ENCODE assay signal across 16 mouse cellular contexts in the genomic region with DNA sequence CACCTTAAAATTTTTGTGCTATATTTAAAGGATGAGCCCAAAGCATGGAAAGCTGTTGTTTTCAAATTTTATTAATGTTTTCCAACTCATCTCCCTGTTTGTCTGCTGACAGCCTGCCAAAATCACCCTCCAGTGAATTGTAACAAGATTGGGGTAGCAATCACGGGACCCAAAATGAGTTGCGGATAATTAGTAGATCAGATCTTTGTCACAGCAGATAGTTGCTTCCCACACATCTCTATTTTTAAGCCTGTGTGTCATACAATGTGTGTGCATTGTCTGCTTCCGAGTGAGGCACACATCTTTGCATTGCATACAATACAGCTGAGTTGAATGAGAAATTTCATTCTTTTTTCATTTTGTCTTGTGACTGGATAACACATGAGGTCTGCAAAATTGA.
DNase-seq lines count a peak whose midpoint lies in the region; ATAC-seq lines count a peak whose summit lies in the region.
"Had no signal": no experiment of that assay in that cellular context is flagged by ENCODE, and none has a peak within 500 bp of the region (broad histone marks: within the 10 kb centered on the region; RNA-seq: fewer than 3 reads in every experiment).

No protein-coding gene starts in this region.

- no peak overlapping the region for H3K9ac ChIP-seq in hindbrain, embryonic 14.5 days
- no peak overlapping the region for H3K9ac ChIP-seq in hindbrain, embryonic 12.5 days
- H3K9ac ChIP-seq: embryonic facial prominence, embryonic 15.5 days; heart, embryonic 13.5 days; neural tube, embryonic 13.5 days had no signal

- no peak overlapping the region for H3K4me3 ChIP-seq in hindbrain, embryonic 14.5 days (replicated peaks; ENCODE audit: low read length)
- no peak overlapping the region for H3K4me3 ChIP-seq in hindbrain, embryonic 12.5 days
- H3K4me3 ChIP-seq in hindbrain, embryonic 10.5 days: no peak overlapping the region
- H3K4me3 ChIP-seq: embryonic facial prominence, embryonic 15.5 days; heart, embryonic 13.5 days; neural tube, embryonic 13.5 days had no signal

- no peaks in the 10 kb centered on the region for H3K9me3 ChIP-seq in hindbrain, embryonic 14.5 days (ENCODE audit: control insufficient read depth, low read length)
- H3K9me3 ChIP-seq in hindbrain, embryonic 12.5 days (replicated peaks): no peaks in the 10 kb centered on the region
- no peaks in the 10 kb centered on the region for H3K9me3 ChIP-seq in hindbrain, embryonic 10.5 days
- H3K9me3 ChIP-seq: embryonic facial prominence, embryonic 15.5 days; heart, embryonic 13.5 days; neural tube, embryonic 13.5 days had no signal

- H3K4me1 ChIP-seq in hindbrain, embryonic 14.5 days (replicated peaks; ENCODE audit: control insufficient read depth, insufficient read depth, low read length): no peaks in the 10 kb centered on the region
- no peaks in the 10 kb centered on the region for H3K4me1 ChIP-seq in hindbrain, embryonic 12.5 days
- H3K4me1 ChIP-seq in hindbrain, embryonic 10.5 days (replicated peaks): no peaks in the 10 kb centered on the region
- H3K4me1 ChIP-seq: embryonic facial prominence, embryonic 15.5 days; heart, embryonic 13.5 days; neural tube, embryonic 13.5 days had no signal

- no peak for DNase-seq in hindbrain, embryonic 14.5 days (ENCODE audit: low spot score)
- DNase-seq in layer of hippocampus, adult 9-10 months (ENCODE audit: low spot score): peak; percentile 38
- peak; percentile 15 to 31 for DNase-seq in left cerebral cortex, adult 9 months (ENCODE audit: low spot score in 2 of 2)
- DNase-seq in right cerebral cortex, postnatal 4 days: peak; percentile 4
- DNase-seq in urinary bladder, postnatal 36 days (ENCODE audit: low spot score in 2 of 2): no peak
- DNase-seq in hindbrain, embryonic 10.5 days (ENCODE audit: low spot score): no peak
- no peak for DNase-seq in MN1 (ENCODE audit: low spot score)
- DNase-seq: cerebellum, adult 8-10 months; gastrocnemius, postnatal 36 days; heart, postnatal 4 days; thymus, adult 18-20 months had no signal

- 0 out of 2 replicates have a peak, but pooled peaks have one; percentile 27 for ATAC-seq in hindbrain, embryonic 14.5 days (ENCODE audit: low FRiP score)
- ATAC-seq in hindbrain, embryonic 12.5 days (ENCODE audit: low FRiP score): no peak

- no peak overlapping the region for H3K27ac ChIP-seq in hindbrain, embryonic 14.5 days
- no peak overlapping the region for H3K27ac ChIP-seq in hindbrain, embryonic 12.5 days
- no peak overlapping the region for H3K27ac ChIP-seq in hindbrain, embryonic 10.5 days
- H3K27ac ChIP-seq: embryonic facial prominence, embryonic 15.5 days; heart, embryonic 13.5 days; neural tube, embryonic 13.5 days had no signal

- H3K4me2 ChIP-seq in hindbrain, embryonic 14.5 days (replicated peaks): no peak overlapping the region
- no peak overlapping the region for H3K4me2 ChIP-seq in hindbrain, embryonic 12.5 days (replicated peaks)
- H3K4me2 ChIP-seq: embryonic facial prominence, embryonic 15.5 days; heart, embryonic 13.5 days; liver, embryonic 11.5 days; neural tube, embryonic 13.5 days had no signal

- no peaks in the 10 kb centered on the region for H3K27me3 ChIP-seq in hindbrain, embryonic 14.5 days (ENCODE audit: control insufficient read depth, insufficient read depth, low read length)
- no peaks in the 10 kb centered on the region for H3K27me3 ChIP-seq in hindbrain, embryonic 12.5 days
- H3K27me3 ChIP-seq in hindbrain, embryonic 10.5 days (ENCODE audit: insufficient read depth, poor library complexity, severe bottlenecking): no peaks in the 10 kb centered on the region
- H3K27me3 ChIP-seq: embryonic facial prominence, embryonic 15.5 days; heart, embryonic 13.5 days; neural tube, embryonic 13.5 days had no signal

- WGBS in hindbrain, embryonic 14.5 days: 55% methylated on average over 3 of the region's 3 CpGs
- WGBS in hindbrain, embryonic 12.5 days: 70% methylated on average over 3 of the region's 3 CpGs
- 72% methylated on average over 3 of the region's 3 CpGs for WGBS in hindbrain, embryonic 10.5 days

- no peaks in the 10 kb centered on the region for H3K36me3 ChIP-seq in hindbrain, embryonic 14.5 days (replicated peaks; ENCODE audit: control insufficient read depth, insufficient read depth)
- H3K36me3 ChIP-seq in hindbrain, embryonic 12.5 days: no peaks in the 10 kb centered on the region
- no peaks in the 10 kb centered on the region for H3K36me3 ChIP-seq in hindbrain, embryonic 10.5 days
- H3K36me3 ChIP-seq: embryonic facial prominence, embryonic 15.5 days; heart, embryonic 13.5 days; neural tube, embryonic 13.5 days had no signal

Comparison
In these comparisons a context has a peak if more than half of its experiments do, and no peak if none do; other contexts are left out.
1. DNase-seq: peak in layer of hippocampus, adult 9-10 months (single experiment), left cerebral cortex, adult 9 months (2 of 2) and right cerebral cortex, postnatal 4 days (single experiment); none in hindbrain, embryonic 14.5 days (single experiment), urinary bladder, postnatal 36 days (0 of 2), hindbrain, embryonic 10.5 days (single experiment) and MN1 (single experiment).